Mouse (Mus musculus) mouse embryonic stem cell (cell line): ENCODE data around the gene Polr3g.
"Not testable (repeated sequence)": the region's sequence is repeated elsewhere in the genome, so short reads cannot be mapped to it uniquely, and the experiment has no call there.

ENCODE experiments used
- in situ Hi-C, 2 experiments: fragments of 300-500 bp; cut with MboI; formaldehyde crosslinking; loops; 1 replicate in 1 of 2; 3 replicates in 1 of 2; pipeline ENCODE4 v1.14.3; 2019 to 2020; ENCODE audit warnings: low sequenced_read_pairs in 2 of 2, low pct_unique_long_range_greater_than_20kb in 1 of 2, mixed read lengths in 1 of 2; ENCODE audit not compliant: unreplicated experiment in 1 of 2

The Polr3g gene

DNA sequence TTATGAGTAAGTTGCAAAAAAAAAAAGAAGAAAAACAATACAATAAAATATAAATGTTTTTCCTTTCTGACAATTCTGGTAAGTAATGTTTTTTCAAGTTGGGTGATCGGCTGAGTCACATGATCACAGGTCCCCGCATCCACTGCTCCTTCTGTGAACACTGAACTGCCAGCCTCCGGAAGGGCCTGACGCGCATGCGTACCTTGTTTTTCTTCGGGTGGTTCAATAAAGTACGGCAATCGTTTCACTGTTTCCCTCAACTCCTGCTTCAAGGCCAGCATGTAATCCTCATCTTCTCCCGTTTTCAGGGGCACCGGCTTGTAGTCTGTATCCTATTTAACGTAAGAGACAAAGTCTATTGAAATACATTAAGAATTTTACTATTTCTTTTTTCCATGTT lies 16.4 kb downstream of the Polr3g start:
- in situ Hi-C loops: no loop called here

DNA sequence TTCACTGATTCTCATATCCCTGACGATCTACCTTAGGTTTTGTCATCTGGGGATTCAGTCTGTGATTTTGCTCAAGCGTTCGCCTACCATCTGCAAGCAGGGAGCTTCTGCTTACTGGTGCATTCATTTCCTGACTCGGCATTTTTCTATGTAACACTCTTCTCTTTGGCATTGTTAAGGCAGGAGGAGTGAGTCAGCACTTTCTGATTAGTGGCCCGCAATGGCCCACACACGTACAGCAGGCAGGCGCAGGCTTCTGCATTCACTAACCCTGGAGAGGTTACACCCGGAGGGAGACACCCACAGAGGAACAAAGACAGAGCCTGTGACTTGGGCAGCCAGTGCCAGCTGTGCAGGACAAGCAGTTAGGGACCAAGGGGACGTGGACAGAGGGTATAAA lies 19.2 kb downstream of the Polr3g start:
- in situ Hi-C loops: no loop called here

DNA sequence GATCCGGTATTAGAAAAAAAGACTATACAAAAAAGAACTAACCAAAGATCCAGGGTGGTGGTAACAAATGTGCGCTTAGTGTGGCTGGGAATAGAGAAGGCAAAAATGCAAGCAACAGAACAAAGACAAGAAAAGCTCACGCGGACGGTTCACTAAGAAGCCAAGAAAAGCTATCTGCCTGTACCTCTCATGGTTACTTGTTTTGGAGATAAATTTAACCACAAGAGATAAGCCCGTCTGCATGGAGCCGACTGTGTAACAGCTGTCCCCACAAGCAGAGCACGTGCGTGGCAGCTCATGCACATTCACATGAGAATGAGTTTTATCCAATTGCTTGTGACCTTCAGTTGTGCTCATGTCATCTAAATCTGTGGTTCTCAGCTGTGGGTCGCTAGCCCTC lies 20.3 kb downstream of the Polr3g start:
- in situ Hi-C loops: no loop called here

DNA sequence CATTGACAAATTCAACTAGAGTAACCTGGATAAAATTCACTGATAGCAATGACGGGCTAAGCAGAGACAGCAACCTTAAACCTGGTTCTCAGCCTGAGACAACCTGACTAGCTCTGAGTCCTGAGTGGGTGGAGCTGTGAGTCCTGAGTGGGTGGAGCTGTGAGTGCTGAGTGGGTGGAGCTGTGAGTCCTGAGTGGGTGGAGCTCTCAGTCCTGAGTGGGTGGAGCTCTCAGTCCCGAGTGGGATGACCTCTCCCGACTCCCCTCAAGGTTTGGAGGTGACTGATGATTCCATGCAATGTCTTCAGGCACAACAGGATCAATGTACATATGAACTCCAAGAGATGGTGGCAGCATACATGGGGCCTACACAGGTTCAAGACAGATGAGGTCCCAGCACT lies 21.2 kb downstream of the Polr3g start:
- in situ Hi-C loops: no loop called here

DNA sequence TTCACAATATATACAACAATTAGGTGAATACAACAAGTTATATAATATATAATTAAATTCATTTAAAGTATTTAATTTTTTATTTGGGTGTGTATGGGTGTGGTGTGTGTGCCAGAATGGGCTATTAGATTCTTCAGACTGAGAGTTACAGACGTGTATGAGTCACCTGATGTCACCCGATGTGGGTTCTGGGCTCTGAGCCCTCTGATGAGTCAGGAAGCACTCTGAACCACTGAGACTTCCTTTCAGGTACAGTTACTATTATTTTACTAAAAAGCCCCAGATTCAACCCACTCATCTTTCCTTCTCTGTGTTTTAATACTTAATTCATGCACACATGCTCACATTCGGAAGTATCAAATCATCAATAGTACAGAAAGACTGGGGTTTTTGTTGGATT lies 25.9 kb downstream of the Polr3g start:
- in situ Hi-C loops: no loop called here

DNA sequence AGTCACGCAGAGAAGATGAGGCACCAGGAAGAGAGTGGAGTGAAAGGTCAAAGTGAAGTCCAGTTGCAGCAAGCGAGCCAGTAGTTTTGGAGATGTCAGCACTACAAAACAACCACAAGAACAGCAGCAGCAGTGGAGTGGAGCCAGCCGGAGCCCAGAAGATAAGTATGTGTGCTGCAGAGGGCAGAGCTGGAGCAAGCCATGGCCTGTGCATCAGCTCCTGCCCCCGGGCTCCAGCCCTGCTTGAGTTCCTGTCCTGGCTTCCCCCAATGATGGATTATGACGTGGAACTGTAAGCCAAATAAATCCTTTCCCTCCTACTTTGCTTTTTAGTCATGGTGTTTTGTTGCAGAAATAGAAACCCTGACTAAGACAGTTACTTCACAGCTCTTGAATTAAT lies 26.6 kb downstream of the Polr3g start:
- in situ Hi-C loops: no loop called here

DNA sequence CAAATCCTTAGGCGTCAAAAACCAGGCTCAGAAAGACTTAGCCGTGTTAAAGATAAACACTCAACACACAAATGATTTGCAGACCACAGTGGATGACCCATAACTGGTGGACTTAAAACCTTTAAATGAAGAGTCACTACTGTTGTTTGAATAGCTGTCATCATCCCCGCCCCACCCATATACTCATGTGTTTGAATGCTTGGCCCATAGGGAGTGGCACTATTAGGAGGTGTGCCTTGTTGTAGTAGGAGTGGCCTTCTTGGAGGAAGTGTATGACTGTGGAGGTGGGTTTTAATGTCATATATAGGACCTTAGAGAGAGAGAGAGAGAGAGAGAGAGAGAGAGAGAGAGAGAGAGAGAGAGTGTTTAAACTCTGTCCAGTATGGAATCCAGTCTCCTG lies 27.7 kb downstream of the Polr3g start:
- in situ Hi-C loops: no loop called here

DNA sequence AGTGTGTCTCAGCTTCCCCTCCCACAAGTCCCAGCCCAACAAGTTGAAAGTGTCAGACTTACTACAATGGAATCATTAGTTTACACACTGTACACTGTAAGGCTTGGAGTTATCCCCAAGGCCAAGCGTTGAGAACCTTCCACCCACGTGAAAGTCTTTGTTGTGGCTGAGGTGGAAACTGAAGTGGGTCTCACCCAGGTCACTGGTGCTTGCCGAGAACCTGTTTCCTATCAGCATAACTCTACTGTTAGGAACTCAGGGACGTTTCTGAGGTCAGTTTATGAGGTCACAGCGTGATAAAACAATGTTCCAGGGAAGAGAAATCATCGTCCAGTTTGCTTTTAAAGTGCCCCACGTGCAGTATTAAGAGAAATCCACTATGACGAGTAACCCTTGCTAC lies 35.5 kb downstream of the Polr3g start:
- in situ Hi-C loops: no loop called here

DNA sequence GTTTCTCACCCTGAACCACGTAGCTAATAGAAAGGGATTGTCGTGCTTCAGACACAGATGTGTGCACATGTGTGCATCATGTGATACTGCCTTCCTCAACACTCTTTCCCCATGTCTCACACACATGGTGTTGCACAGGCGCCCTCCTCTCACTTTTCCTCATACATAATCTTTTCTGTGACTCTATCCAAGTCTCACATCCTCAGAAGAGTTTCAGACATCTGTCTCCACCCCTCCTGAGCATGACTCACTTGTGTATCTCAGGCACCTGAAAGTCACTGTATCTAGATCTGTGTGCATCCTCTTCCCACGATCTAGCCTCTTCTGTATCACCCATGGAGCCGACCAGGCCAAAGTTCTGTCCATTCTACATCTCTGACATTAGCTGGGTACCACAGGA lies 43.1 kb downstream of the Polr3g start:
- in situ Hi-C loops: no loop called here

DNA sequence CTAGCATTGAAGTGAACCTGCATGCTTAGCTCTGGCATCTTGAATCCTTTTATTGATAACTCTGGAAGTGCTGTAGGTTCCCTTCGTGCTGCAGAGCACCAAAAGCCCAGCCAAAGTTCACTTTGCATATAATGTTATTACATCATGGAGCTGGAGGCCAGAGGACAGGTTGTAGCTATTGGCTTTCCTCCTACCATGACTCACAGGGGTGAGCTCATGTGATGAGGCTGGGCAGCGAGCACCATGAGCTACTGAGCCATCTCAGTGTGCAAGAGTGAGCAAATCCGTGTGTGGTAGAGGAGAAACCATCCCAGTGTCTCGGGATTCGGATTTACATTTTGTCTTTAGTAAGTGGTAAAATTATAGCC lies 46.5 kb downstream of the Polr3g start:
- in situ Hi-C loops: no loop called here

DNA sequence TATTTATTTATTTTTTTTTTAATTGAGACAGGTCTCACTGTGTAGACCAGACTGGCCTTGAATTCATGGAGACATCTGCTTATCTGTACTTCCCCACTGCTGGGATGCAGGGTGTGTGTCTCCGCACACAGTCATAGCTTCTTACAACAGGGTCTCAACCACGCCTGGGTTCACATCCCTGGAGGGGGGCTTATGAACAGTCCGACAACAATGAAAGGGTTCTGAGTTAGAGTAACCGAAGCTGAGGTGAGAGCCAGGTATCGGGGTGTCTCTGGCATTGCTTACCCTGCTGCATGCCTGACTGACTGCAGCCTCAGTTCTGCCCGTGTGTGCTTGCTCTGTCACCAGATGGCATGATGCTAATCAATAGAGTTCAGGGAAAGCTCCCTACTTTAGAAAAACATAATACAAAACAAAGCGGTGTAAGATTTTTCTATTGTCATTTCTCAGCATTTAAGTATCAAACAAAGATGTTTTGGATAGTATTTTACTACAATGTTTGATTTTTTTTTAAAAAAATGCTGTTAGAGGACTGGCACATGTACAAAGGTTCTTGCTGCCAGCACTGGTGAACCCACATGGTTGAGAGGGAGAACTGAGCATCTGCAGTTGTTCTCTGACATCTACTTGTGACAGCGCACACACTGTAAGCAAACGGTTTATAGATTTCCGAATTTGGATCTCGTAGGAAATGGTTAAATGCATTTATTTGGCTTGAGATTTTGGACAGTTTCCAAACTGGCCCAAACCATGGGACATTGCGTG lies 47.1 kb downstream of the Polr3g start:
- in situ Hi-C loops: no loop called here

DNA sequence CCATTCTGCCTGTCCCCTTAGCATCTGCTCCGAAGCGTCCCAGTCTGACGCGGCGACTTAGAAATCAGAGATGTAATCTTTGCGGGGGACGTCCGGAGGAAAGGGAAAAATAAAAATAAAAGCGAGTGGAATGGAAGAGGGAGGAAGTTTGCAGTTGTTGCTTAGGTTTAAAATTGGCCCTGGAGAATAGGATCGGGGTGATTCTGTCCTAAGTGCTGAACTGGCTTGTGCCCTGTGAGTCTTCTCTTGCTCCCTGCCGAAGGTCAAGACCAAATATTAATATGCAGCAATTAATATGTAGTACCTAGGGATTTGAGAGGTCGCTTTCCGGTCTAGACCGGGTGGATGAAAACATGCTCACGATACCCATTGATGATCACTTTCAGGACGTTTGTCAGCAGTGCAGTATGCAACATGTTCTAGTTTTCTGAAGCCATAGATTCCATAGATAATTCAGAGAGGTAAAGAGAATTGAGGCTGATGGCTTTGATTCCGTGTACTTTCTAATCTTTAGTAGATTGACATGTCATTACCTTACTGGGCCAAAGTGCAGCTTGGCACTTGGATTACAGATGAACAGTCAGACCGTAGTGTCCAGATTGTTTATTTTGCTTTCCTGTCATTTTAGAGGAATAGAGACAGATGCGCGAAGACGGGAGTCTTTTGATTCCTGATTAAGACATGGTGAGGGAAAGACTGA lies 52.6 kb downstream of the Polr3g start:
- in situ Hi-C loops: no loop called here

DNA sequence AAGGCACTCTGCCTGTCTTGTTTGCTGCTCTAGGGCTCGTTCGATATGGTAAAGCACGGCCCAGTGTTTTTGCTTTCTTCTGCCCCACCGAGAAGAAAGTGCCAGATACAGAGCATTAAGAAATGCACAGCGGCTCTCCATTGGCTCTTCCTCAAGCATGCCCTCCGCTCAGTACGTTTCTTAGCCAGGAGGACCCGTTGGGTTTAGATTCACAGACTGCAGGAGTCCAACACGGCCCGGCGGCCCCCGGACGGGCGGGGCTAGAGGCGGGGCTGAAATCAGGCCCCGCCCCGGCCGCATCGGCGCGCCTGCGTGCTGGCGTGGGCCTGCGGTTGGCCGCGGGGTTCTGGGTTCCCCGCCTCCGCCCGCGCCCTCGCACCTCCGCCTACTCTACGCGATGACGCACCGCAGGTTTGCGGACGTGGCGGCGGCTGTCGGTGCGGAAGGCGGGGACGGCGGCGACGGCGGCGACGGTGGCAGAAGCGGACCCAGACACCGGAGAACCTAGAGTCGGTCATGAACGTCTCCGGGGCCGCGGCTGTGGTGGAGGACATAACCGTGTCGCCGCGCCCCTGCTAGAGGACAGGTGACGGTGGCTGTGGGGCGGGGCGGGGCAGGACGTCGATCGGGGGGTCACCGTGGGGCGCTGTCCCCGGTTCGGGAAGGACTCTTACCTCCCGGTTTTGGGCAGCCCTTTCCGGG lies 53.3 kb downstream of the Polr3g start, which contains the start of gene Lysmd3:
Gene Lysmd3, plus strand, starts transcription at position 313 of the 702 bp plus-strand sequence.
- in situ Hi-C loops: no loop called here

DNA sequence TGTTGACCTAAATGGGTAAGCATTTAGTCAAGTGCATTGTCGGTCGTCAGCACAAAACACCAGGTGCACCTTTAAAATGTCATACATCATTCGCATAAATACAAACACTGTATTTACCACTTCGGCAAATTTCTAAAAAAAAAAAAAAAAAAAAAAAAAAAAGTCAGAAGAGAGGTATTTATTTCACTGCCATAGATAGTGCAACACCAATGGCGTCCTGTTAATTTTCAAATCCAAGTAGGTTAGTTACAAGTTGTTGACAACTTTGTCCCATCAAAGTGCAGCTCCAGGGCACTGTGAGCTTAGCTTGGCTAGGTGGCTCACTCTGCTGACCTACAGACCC lies 53.8 kb downstream of the Polr3g start:
- in situ Hi-C loops: no loop called here

DNA sequence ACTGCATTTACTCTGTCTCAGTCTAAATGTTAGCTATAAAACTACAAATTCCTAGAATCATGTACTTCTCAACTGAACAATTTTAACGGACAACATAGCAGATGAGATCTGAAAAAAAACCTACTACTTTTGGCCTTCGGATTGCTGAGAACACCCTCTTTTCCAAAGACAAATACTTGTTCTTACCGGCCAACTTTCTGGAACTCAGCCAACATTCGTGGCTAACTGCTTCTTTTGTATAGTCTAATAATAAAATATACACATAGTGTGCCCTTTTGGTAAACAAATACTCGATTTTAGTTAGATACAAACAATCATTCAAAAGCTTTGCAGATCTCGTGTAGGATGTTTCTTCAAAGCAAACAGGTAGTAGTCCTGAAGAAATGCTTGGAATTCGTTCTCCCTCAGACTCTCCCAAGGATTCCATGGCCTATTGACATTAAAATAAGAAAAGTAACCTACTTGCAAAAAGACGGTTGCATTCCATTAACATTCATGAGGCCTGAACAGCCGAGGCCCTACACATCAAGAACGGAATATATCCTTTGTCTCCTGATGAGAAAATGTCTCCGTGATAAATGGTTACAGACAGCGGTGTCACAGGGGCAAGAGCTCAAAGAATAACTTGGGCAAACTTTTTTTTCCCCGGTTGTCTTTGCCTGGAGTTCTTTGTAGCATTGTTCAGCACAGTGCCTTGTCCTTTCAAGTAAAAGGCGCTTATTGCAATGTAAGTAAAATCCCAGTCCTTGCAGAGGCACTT lies 54.5 kb downstream of the Polr3g start:
- in situ Hi-C loops: no loop called here

DNA sequence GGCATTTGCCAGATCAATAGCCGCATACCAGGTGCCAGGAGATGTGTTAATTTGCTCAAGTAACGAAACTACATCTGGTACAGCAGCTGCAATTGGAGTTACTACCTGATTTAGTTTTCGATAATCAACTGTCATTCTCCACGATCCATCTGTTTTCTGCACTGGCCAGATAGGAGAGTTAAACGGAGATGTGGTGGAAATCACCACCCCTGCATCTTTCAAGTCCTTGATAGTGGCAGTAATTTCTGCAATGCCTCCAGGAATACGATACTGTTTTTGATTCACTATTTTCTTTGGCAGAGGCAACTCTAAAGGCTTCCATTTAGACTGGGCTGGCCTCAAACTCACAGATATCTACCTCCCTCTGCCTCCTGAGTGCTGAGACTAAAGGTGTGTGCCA lies 60.4 kb downstream of the Polr3g start:
- in situ Hi-C loops: not testable (repeated sequence)

DNA sequence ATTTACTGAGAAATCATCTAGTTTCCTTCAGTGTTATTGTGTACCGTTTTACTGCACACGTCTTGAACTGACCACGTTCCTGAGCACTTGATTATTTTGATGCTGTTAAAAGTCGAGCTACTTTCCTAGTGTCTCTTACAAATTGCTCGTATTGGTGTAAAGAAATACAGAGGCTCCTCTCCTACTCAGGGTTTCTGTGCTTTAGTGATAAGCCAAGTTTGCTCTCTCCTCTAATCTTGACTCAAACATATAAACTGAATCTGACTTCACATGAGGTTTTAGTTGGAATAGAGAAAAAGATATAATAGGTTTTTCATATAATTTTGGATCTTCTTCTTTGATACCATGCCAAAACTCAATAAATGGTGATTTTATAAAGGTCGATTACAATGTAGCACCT lies 64.5 kb downstream of the Polr3g start:
- in situ Hi-C loops: loop anchor here (25.0 kb wide), 2 partner anchors 209 to 759 kb away; partner anchors contain the start of gene Arrdc3 (in 1 of the 2)

DNA sequence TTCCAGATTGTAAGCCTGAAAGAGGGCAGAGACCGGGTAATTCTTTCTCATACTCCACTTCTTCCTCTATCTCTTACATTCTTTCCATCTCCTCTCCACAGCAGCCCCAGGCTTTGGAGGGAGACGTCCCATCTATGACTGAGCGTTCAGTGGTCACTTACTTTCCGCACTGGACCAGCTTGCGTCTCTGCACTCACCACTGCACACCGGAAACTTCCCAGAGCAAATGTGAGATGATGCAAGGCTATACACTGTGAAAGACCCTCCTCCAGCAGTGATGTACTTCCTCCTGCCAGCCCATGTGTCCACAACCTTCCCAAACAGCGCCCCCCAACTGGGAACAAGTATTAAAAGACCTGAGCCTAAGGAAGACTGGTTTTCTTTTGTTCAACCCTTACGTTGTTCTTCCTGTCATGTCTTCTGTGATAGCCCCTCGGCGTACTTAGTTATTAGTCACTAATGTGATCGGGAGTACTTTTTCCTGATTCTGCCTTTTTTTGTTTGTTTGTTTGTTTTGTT lies 66.7 kb downstream of the Polr3g start:
- in situ Hi-C loops: loop anchor here (25.0 kb wide), 2 partner anchors 207 to 757 kb away; partner anchors contain the start of gene Arrdc3 (in 1 of the 2)
